Mouse (Mus musculus) spleen, adult 2 months (tissue): ENCODE data around the gene Plcb1. TPM values are rescaled to one million over a fixed set of nuclear protein-coding genes. Genes with fewer than 3 reads are reported as not detected.

ENCODE experiments used
- DNase-seq, 2 experiments: peaks; one replicate each; pipeline versions ENCODE4 v3.0.0 to v3.0.0-alpha.2; 2012 to 2021; ENCODE audit warnings: low spot score in 2 of 2, low read depth in 1 of 2
- H3K27ac ChIP-seq: fragments of 200-500 bp; 2 replicates; pipeline ENCODE4 v1.5.1; 2012; ENCODE audit warnings: low read length, inconsistent platforms; ENCODE audit not compliant: insufficient read depth
- H3K27me3 ChIP-seq: fragments of 200-500 bp; 2 replicates; pipeline ENCODE4 v1.6.1; 2012; ENCODE audit warnings: mild to moderate bottlenecking, moderate library complexity, low read length, inconsistent platforms; ENCODE audit not compliant: control insufficient read depth, insufficient read depth
- H3K36me3 ChIP-seq: fragments of 200-500 bp; 2 replicates; pipeline ENCODE4 v1.6.1; 2012; ENCODE audit warnings: mild to moderate bottlenecking, low read length, inconsistent platforms; ENCODE audit not compliant: control insufficient read depth, insufficient read depth
- H3K4me1 ChIP-seq: fragments of 200-500 bp; 2 replicates; pipeline ENCODE4 v1.6.1; 2011; ENCODE audit warnings: inconsistent platforms; ENCODE audit not compliant: control insufficient read depth, insufficient read depth, insufficient read length
- H3K4me3 ChIP-seq: fragments of 200-500 bp; 2 replicates; pipeline ENCODE4 v1.5.1; 2011; ENCODE audit warnings: mild to moderate bottlenecking, inconsistent platforms; ENCODE audit not compliant: insufficient read depth, insufficient read length; ENCODE audit errors: extremely low read depth
- CTCF ChIP-seq: fragments of 200-500 bp; IDR thresholded peaks from 2 replicates; pipeline ENCODE4 v1.5.1; 2011; ENCODE audit warnings: mild to moderate bottlenecking, inconsistent platforms; ENCODE audit not compliant: insufficient read depth, insufficient read length, insufficient replicate concordance; ENCODE audit errors: extremely low read depth
- POLR2A ChIP-seq: fragments of 200-500 bp; IDR thresholded peaks from 2 replicates; pipeline ENCODE4 v1.6.1; 2011; ENCODE audit warnings: low read depth, low read length, inconsistent platforms
- WGBS: fragments of 180-500 bp; shearing (Covaris S2); methylation state at CpG from one replicate; pipeline ENCODE4 v1.1.7; 2018; 5-methylcytosine and 5-hydroxymethylcytosine counted together
- polyA plus RNA-seq: library from polyadenylated mRNA; depleted of rRNA; stranded (reverse); fragments of >200 nt; gene quantifications from 2 replicates; pipeline ENCODE4 v1.2.3, GENCODE M21; 2012

Plcb1 gene
- polyA plus RNA-seq, 1 experiment: 0.22 TPM

DNA sequence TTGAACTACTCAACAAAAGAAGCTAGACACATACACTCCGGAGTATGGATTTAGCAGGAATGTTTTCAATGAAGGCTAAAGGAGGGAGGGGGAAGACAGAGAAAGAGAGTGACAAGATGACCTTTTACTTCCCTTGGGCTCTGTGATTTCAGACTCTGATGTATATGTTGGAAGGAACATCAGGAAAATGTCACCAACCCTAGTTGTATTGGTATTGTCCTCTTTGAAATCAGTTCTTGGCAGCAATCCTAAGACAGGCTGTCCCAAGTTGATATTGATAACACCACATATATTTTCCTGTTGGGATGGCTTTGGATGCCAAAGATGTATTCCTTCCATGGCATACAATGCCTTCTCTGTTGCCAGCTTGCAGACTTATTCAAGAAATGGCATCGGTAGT, 262.9 kb downstream of the Plcb1 start:
- WGBS: 75% methylated on average over 2 of the region's 2 CpGs
- Histone ChIP-seq H3K4me1 (no peaks in the 10 kb centered on the region), H3K27me3 (no peaks in the 10 kb centered on the region), H3K36me3 (no peaks in the 10 kb centered on the region), H3K4me3 (no peak overlapping the region), H3K27ac (no peak overlapping the region)
- DNase-seq: no peak
- no peak for TF ChIP-seq POLR2A
- no peak for TF ChIP-seq CTCF

GRCm38 (mm10) chr2:135049283-135049682, 263.4 kb downstream of the Plcb1 start:
- WGBS: 92% methylated on average over 6 of the region's 6 CpGs
- no peak overlapping the region for H3K4me3 ChIP-seq
- H3K27ac ChIP-seq: no peak overlapping the region
- TF ChIP-seq CTCF (no peak), POLR2A (no peak)
- H3K27me3 ChIP-seq: no peaks in the 10 kb centered on the region
- H3K36me3 ChIP-seq: no peaks in the 10 kb centered on the region
- no peaks in the 10 kb centered on the region for H3K4me1 ChIP-seq
- DNase-seq: no peak

DNA sequence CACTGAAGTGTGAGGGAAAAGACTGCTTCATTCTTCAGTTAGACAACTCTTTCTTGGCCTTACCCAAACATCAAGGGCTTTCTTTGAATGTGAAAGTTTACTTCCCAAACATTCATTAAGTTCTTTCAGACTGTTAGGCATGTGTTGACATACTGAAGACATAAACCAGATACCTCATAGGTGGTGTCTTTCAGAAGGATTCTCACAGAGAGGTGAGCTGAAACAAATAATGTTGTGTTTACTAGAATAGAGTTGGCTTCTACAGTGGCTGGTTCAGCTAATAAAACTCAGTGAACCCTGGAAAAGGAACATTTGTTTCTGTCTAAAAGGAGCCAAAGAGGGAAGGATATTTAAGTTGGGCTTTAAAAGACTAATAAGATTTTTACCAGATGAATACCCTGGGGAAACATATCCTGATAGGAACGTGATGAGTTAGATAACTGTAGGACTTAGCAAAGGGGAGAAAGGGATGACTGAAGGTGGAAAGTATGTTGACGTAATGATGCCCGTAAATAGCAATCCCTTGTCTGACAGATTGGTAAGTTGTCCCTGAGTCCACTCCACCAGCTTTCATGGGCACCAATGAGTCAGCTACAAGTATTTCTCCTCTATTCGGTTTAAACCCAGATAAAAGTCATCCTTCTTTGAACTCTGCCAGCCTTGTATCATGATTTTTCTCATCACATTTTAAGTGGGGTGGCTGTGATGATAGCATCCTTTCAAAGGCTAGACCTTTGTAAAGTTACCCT, 265.8 kb downstream of the Plcb1 start:
- H3K27ac ChIP-seq: no peak overlapping the region
- no peaks in the 10 kb centered on the region for H3K27me3 ChIP-seq
- no peaks in the 10 kb centered on the region for H3K4me1 ChIP-seq
- TF ChIP-seq CTCF (no peak), POLR2A (no peak)
- no peak for DNase-seq
- 93% methylated on average over 4 of the region's 4 CpGs for WGBS
- no peaks in the 10 kb centered on the region for H3K36me3 ChIP-seq
- no peak overlapping the region for H3K4me3 ChIP-seq

- H3K36me3 ChIP-seq: no peaks in the 10 kb centered on the region
- H3K4me1 ChIP-seq: no peaks in the 10 kb centered on the region
- H3K4me3 ChIP-seq: no peak overlapping the region
- H3K27ac ChIP-seq: no peak overlapping the region
- no peak for DNase-seq
- H3K27me3 ChIP-seq: no peaks in the 10 kb centered on the region
- TF ChIP-seq CTCF (no peak), POLR2A (no peak)
- 26% methylated on average over 3 of the region's 3 CpGs for WGBS
Measured at GRCm38 (mm10) chr2:135053391-135053790, 267.5 kb downstream of the Plcb1 start.

- no peaks in the 10 kb centered on the region for H3K4me1 ChIP-seq
- DNase-seq: no peak
- H3K4me3 ChIP-seq: no peak overlapping the region
- H3K27ac ChIP-seq: no peak overlapping the region
- no peaks in the 10 kb centered on the region for H3K36me3 ChIP-seq
- no peak for TF ChIP-seq CTCF
- TF ChIP-seq POLR2A: no peak
- H3K27me3 ChIP-seq: no peaks in the 10 kb centered on the region
Measured at GRCm38 (mm10) chr2:135067419-135067818, 281.6 kb downstream of the Plcb1 start.

DNA sequence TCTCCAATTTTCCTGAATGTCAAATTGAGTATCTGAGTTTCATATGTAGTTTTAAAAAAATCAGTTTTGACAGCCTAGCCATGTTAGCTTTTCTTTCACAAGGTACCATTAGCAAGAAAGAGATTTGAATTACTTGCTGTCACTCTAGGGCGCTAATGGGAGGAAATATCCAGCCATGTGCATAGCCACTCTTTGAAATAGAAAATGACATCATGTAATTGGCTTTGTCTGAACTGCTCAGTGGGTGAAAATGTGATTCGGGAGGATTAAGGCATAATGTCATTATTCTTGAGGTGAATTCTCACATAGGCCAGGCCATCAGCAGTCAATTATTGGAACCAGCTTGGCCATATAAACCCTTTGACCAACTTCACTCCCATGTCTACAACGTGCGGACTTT, 285.5 kb downstream of the Plcb1 start:
- 89% methylated on average over 4 of the region's 4 CpGs for WGBS
- no peak overlapping the region for H3K27ac ChIP-seq
- TF ChIP-seq CTCF (no peak), POLR2A (no peak)
- H3K27me3 ChIP-seq: no peaks in the 10 kb centered on the region
- H3K4me3 ChIP-seq: no peak overlapping the region
- H3K4me1 ChIP-seq: no peaks in the 10 kb centered on the region
- DNase-seq: no peak
- no peaks in the 10 kb centered on the region for H3K36me3 ChIP-seq

DNA sequence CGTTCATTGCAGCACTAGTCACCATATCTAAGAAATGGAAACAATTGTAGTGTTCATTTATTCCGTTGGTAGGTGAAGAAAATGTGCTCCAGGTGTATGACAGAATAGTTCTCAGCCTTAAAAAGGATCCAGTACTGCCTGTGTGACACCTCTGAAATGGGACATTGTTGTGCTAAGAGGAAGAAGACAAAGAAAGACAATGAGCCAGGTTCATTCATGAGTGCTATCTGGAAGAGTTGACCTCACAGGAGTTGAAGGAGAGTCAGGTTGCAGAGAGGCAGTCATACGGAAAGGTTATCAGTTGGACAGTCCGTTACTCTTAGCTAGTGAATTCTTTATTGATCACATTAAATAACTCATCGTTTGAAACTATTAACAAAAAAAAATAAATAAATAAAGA, 286.6 kb downstream of the Plcb1 start:
- no peaks in the 10 kb centered on the region for H3K36me3 ChIP-seq
- no peak for DNase-seq
- no peaks in the 10 kb centered on the region for H3K4me1 ChIP-seq
- TF ChIP-seq CTCF: no peak
- TF ChIP-seq POLR2A: no peak
- WGBS: 85% methylated on average over 5 of the region's 5 CpGs
- H3K27ac ChIP-seq: no peak overlapping the region
- no peaks in the 10 kb centered on the region for H3K27me3 ChIP-seq
- H3K4me3 ChIP-seq: no peak overlapping the region
